Mouse (Mus musculus): ENCODE data around the gene Syt3. TPM values are rescaled to one million over a fixed set of nuclear protein-coding genes. Genes with fewer than 3 reads are reported as not detected.
A peak's percentile ranks its signal among the peaks of the same experiment; 100 is the strongest.

The Syt3 gene
- total and polyA plus RNA-seq, 3 experiments = 0.02 TPM; not detected in 2

DNA sequence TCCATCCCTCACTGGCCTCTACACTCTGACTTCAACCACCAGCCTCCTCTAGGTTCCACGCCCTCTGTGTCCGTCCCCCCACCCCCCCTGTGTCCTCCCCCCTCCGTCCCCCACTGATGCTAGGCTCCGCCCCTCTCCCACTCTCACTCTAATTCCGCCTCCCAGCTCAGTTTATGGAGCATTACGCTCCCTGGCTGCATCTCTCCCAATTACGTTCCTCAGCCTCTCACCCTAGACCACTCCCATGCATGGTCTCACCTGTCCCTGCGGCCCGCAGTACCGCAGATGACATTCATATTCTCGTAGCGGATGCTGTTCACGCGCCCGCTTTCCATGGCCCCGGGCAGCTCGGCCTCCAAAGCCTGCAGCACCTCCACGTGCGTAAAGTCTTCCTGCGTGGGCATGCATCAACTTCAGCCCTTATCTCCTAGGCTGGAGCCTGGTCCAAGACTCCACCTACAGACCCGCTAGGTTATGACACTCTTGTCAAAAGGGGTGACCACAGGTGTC is 23.1 kb upstream of the Syt3 start:
- ATAC-seq (ENCODE audit: extremely low read depth, insufficient number of reproducible peaks, low FRiP score, poor library complexity, severe bottlenecking) = no peak
- H3K27me3 ChIP-seq (ENCODE audit: insufficient read depth, low read length) = peaks cover 57% of the 10 kb centered on the region
- no peak for DNase-seq (ENCODE audit: low spot score)
- no peaks in the 10 kb centered on the region for H3K9me3 ChIP-seq (replicated peaks)
- peak overlapping the region; percentile 78; the same call in 1 of the 2 replicates for H3K4me3 ChIP-seq (ENCODE audit: low read depth, low read length)
- no peaks in the 10 kb centered on the region for H3K36me3 ChIP-seq (replicated peaks)
- H3K4me1 ChIP-seq (ENCODE audit: insufficient read depth, low read depth, low read length) = peaks cover 34% of the 10 kb centered on the region
- TF ChIP-seq CTCF (IDR thresholded peaks at IDR 0.05; ENCODE audit: low read depth, low read length) = no peak
- no peak for TF ChIP-seq TAL1 (conservative IDR thresholded peaks at IDR 0.05; ENCODE audit: low read depth, low read length)
- TF ChIP-seq GATA1 (IDR thresholded peaks at IDR 0.05; ENCODE audit: borderline replicate concordance, low read length) = no peak
- no peak for TF ChIP-seq POLR2AphosphoS5 (IDR thresholded peaks at IDR 0.05; ENCODE audit: insufficient replicate concordance, low read depth, low read length)
- no peak for TF ChIP-seq GATA2 (IDR thresholded peaks at IDR 0.05; ENCODE audit: borderline replicate concordance, low read depth, low read length)

DNA sequence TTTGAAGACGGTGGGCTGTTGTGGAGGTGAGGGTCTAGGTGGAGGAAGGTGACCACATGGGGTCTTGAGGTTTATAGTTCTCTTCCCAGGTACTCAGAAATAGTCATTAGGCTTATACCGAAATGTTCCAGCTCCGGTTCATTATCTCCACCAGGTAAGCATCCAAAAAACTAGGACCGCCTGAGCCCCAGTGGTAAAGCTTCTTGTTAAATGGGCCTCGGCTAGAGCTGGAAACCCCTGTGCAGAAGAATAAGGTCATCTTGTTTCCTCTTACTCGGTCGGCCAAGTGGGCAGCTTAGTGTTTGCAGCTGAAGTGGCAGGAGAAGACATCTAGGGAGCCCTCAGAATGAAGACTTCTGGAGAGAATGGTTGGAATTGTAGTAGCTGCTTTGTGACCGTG is 11.2 kb upstream of the Syt3 start:
- no peak for TF ChIP-seq GATA1 (IDR thresholded peaks at IDR 0.05; ENCODE audit: borderline replicate concordance, low read length)
- TF ChIP-seq POLR2AphosphoS5 (IDR thresholded peaks at IDR 0.05; ENCODE audit: insufficient replicate concordance, low read depth, low read length) = no peak
- TF ChIP-seq GATA2 (IDR thresholded peaks at IDR 0.05; ENCODE audit: borderline replicate concordance, low read depth, low read length) = no peak
- no peak for TF ChIP-seq TAL1 (conservative IDR thresholded peaks at IDR 0.05; ENCODE audit: low read depth, low read length)
- TF ChIP-seq CTCF (IDR thresholded peaks at IDR 0.05; ENCODE audit: low read depth, low read length) = no peak
- no peaks in the 10 kb centered on the region for H3K9me3 ChIP-seq (replicated peaks)
- peaks cover 15% of the 10 kb centered on the region for H3K27me3 ChIP-seq (ENCODE audit: insufficient read depth, low read length)
- peaks cover 40% of the 10 kb centered on the region for H3K4me1 ChIP-seq (ENCODE audit: insufficient read depth, low read depth, low read length)
- DNase-seq (ENCODE audit: low spot score) (no peak), ATAC-seq (ENCODE audit: extremely low read depth, insufficient number of reproducible peaks, low FRiP score, poor library complexity, severe bottlenecking) (no peak)
- H3K36me3 ChIP-seq (replicated peaks) = no peaks in the 10 kb centered on the region
- H3K4me3 ChIP-seq (ENCODE audit: low read depth, low read length) = no peak overlapping the region

DNA sequence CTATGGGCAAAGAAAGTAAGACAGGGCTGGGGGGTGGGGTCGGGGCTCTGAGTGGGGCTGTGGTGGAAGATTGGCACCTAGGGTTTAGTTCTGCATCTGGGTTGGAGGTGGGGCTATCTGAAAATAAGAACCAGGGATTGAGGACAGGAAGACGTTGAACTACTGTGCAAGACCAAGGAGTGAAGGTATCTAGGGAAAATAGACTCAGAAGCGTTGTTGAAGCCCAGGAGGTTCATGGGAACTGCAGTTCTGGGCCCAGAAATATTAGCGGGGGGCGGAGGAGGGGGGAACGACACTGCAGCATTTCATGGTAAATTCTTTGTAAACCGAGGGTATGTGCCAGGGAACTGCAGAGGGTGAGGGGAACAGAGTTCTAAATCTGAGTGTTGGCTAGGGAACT is 10.4 kb upstream of the Syt3 start:
- H3K4me1 ChIP-seq (ENCODE audit: insufficient read depth, low read depth, low read length) = peaks cover 40% of the 10 kb centered on the region
- peaks cover 18% of the 10 kb centered on the region for H3K27me3 ChIP-seq (ENCODE audit: insufficient read depth, low read length)
- H3K4me3 ChIP-seq (ENCODE audit: low read depth, low read length) = peak overlapping the region; percentile 75
- ATAC-seq (ENCODE audit: extremely low read depth, insufficient number of reproducible peaks, low FRiP score, poor library complexity, severe bottlenecking) = no peak
- H3K36me3 ChIP-seq (replicated peaks) = no peaks in the 10 kb centered on the region
- TF ChIP-seq GATA2 (IDR thresholded peaks at IDR 0.05; ENCODE audit: borderline replicate concordance, low read depth, low read length) = no peak
- no peak for TF ChIP-seq POLR2AphosphoS5 (IDR thresholded peaks at IDR 0.05; ENCODE audit: insufficient replicate concordance, low read depth, low read length)
- TF ChIP-seq GATA1 (IDR thresholded peaks at IDR 0.05; ENCODE audit: borderline replicate concordance, low read length) = no peak
- no peak for TF ChIP-seq TAL1 (conservative IDR thresholded peaks at IDR 0.05; ENCODE audit: low read depth, low read length)
- no peak for TF ChIP-seq CTCF (IDR thresholded peaks at IDR 0.05; ENCODE audit: low read depth, low read length)
- H3K9me3 ChIP-seq (replicated peaks) = no peaks in the 10 kb centered on the region
- no peak for DNase-seq (ENCODE audit: low spot score)

DNA sequence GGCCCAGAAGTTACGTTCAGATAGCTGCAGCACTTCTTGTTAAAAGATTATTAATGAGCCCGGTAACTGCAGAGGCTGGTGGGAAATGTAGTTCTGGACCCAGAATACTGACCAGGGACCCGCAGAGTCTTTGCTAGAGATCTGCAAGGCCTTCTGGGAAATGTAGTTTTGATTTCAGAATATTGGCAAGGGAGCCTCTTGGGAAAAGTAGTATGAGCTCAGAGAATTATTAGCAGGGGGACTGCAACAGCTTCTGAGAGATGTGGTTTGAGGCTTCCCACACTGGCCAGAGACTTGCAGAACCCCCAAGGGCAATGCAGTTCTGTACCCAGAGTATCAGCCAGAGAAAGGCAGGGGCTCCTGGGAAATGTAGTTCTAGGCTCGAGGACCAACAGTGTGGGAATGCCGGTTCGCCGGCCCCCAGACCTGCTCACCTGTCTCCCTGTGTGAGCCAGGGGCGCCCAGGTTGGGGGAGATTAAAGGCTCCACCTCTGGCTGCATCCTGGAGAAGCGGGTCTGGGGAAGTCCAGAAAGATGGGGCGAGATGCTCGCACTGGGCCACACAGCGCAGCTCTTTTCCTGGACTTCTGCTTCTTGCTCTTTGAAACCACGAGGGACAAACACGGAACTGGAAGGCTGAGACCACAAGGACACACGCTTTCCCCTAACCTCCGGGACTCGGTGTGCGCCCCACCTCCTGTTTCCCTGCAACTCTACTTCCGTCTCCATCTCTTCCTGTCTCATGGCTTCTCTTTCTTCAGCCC is 9.8 kb upstream of the Syt3 start:
- ATAC-seq (ENCODE audit: extremely low read depth, insufficient number of reproducible peaks, low FRiP score, poor library complexity, severe bottlenecking) = peak; percentile 91
- no peak for TF ChIP-seq GATA2 (IDR thresholded peaks at IDR 0.05; ENCODE audit: borderline replicate concordance, low read depth, low read length)
- TF ChIP-seq POLR2AphosphoS5 (IDR thresholded peaks at IDR 0.05; ENCODE audit: insufficient replicate concordance, low read depth, low read length) = no peak
- no peak for TF ChIP-seq CTCF (IDR thresholded peaks at IDR 0.05; ENCODE audit: low read depth, low read length)
- no peak for TF ChIP-seq GATA1 (IDR thresholded peaks at IDR 0.05; ENCODE audit: borderline replicate concordance, low read length)
- TF ChIP-seq TAL1 (conservative IDR thresholded peaks at IDR 0.05; ENCODE audit: low read depth, low read length) = no peak

DNA sequence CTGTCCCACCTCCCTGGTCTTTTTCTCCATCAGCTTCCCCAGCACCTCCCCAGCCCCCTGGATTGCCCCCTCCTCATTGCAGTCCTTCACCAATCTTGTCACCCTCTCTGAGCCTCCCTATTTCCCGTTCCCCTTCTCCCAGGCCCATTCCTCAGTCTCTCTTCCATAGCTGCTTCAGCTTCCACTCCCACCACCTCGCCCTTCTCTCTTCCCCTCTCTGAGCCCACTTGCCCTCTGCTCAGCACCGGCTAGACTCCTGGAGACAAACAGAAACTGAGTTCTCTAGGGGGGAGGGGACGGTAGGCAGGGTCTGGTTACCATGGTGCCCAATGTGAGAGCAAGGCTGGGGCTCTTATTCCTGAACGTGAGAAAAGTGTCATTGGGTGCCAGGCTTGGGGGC is 9.1 kb upstream of the Syt3 start:
- Histone ChIP-seq H3K36me3 (replicated peaks) (no peaks in the 10 kb centered on the region), H3K9me3 (replicated peaks) (no peaks in the 10 kb centered on the region), H3K4me1 (ENCODE audit: insufficient read depth, low read depth, low read length) (peaks cover 40% of the 10 kb centered on the region), H3K27me3 (ENCODE audit: insufficient read depth, low read length) (peaks cover 28% of the 10 kb centered on the region), H3K4me3 (ENCODE audit: low read depth, low read length) (peak overlapping the region; percentile 75)
- TF ChIP-seq GATA2 (IDR thresholded peaks at IDR 0.05; ENCODE audit: borderline replicate concordance, low read depth, low read length) (no peak), GATA1 (IDR thresholded peaks at IDR 0.05; ENCODE audit: borderline replicate concordance, low read length) (no peak), CTCF (IDR thresholded peaks at IDR 0.05; ENCODE audit: low read depth, low read length) (no peak), TAL1 (conservative IDR thresholded peaks at IDR 0.05; ENCODE audit: low read depth, low read length) (no peak), POLR2AphosphoS5 (IDR thresholded peaks at IDR 0.05; ENCODE audit: insufficient replicate concordance, low read depth, low read length) (no peak)
- DNase-seq (ENCODE audit: low spot score) (peak; percentile 42), ATAC-seq (ENCODE audit: extremely low read depth, insufficient number of reproducible peaks, low FRiP score, poor library complexity, severe bottlenecking) (no peak)

More for the DNA sequence above, 9.8 kb upstream of the Syt3 start:
- peak; percentile 91 for DNase-seq (ENCODE audit: low spot score)
- H3K4me3 ChIP-seq (ENCODE audit: low read depth, low read length) = peak overlapping the region; percentile 75
- peaks cover 23% of the 10 kb centered on the region for H3K27me3 ChIP-seq (ENCODE audit: insufficient read depth, low read length)
- H3K36me3 ChIP-seq (replicated peaks) = no peaks in the 10 kb centered on the region
- peaks cover 40% of the 10 kb centered on the region for H3K4me1 ChIP-seq (ENCODE audit: insufficient read depth, low read depth, low read length)
- H3K9me3 ChIP-seq (replicated peaks) = no peaks in the 10 kb centered on the region

DNA sequence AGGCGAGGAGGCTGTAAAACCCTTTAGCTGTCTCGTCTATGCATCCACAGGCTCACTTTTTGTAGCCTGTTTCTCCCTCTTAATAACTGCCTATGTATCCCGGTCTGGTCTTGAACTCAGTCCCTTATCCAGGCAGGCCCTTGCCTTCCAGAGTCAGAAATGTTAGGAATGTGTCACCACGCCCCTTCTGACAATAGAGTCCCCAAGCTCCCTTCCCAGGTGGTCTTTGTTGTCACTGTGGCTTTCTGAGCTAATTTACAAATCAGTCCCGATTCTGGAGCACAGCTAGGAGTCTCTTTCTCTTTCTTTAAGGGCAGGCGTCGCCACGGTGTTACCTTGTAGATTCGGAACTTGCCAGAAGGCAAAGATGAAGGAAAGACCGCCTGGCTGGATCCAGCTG is 8.7 kb upstream of the Syt3 start:
- Histone ChIP-seq H3K27me3 (ENCODE audit: insufficient read depth, low read length) (peaks cover 26% of the 10 kb centered on the region), H3K36me3 (replicated peaks) (no peaks in the 10 kb centered on the region), H3K9me3 (replicated peaks) (no peaks in the 10 kb centered on the region), H3K4me3 (ENCODE audit: low read depth, low read length) (peak overlapping the region; percentile 75; the same call in 1 of the 2 replicates), H3K4me1 (ENCODE audit: insufficient read depth, low read depth, low read length) (peaks cover 40% of the 10 kb centered on the region)
- no peak for TF ChIP-seq TAL1 (conservative IDR thresholded peaks at IDR 0.05; ENCODE audit: low read depth, low read length)
- no peak for TF ChIP-seq GATA2 (IDR thresholded peaks at IDR 0.05; ENCODE audit: borderline replicate concordance, low read depth, low read length)
- TF ChIP-seq CTCF (IDR thresholded peaks at IDR 0.05; ENCODE audit: low read depth, low read length) = no peak
- TF ChIP-seq GATA1 (IDR thresholded peaks at IDR 0.05; ENCODE audit: borderline replicate concordance, low read length) = no peak
- TF ChIP-seq POLR2AphosphoS5 (IDR thresholded peaks at IDR 0.05; ENCODE audit: insufficient replicate concordance, low read depth, low read length) = no peak
- ATAC-seq (ENCODE audit: extremely low read depth, insufficient number of reproducible peaks, low FRiP score, poor library complexity, severe bottlenecking) (no peak), DNase-seq (ENCODE audit: low spot score) (no peak)
